Mouse (Mus musculus): ENCODE measurements around the gene P2rx5. TPM values are rescaled to one million over a fixed set of nuclear protein-coding genes. Genes with fewer than 3 reads are reported as not detected.
A peak's percentile ranks its signal among the peaks of the same experiment; 100 is the strongest.

Gene P2rx5
- total and polyA plus RNA-seq, 3 experiments, result 0.04 to 0.25 TPM; not detected in 1

GRCm38 (mm10) chr11:73132999-73133398 is 27.2 kb upstream of the P2rx5 start:
- 0 out of 4 replicates have a peak overlapping the region, but pooled peaks of 1 of the 2 experiments have one; percentile 32 for H3K4me3 ChIP-seq (ENCODE audit: control insufficient read depth in 1 of 2, insufficient read depth in 1 of 2, low read depth in 2 of 2, low read length in 2 of 2)
- H3K9ac ChIP-seq (ENCODE audit: control insufficient read depth, low read depth, low read length, poor library complexity, severe bottlenecking), result no peak overlapping the region
- no peak overlapping the region for H3K27ac ChIP-seq (ENCODE audit: control insufficient read depth, low read depth, low read length)
- H3K27me3 ChIP-seq (ENCODE audit: control insufficient read depth in 1 of 2, insufficient read depth in 2 of 2, low read length in 2 of 2), result no peaks in the 10 kb centered on the region
- TF ChIP-seq MEF2A (IDR thresholded peaks at IDR 0.05; ENCODE audit: extremely low read depth, insufficient replicate concordance, low read depth, low read length, poor library complexity, severe bottlenecking) (no peak), SIN3A (IDR thresholded peaks at IDR 0.05; ENCODE audit: low read length) (peak; percentile 40; the same call in 1 of the 2 replicates), MAZ (IDR thresholded peaks at IDR 0.05; ENCODE audit: low read depth, low read length) (no peak), POLR2AphosphoS2 (IDR thresholded peaks at IDR 0.05; ENCODE audit: low read length) (peak; percentile 14; the same call in 1 of the 2 replicates), MXI1 (IDR thresholded peaks at IDR 0.05; ENCODE audit: low read depth, low read length) (peak; percentile 39; the same call in 1 of the 2 replicates), JUND (IDR thresholded peaks at IDR 0.05; ENCODE audit: low read depth, low read length) (no peak)
- peaks cover 0 to 45% of the 10 kb centered on the region in 2 experiments; a peak in 3 of 4 replicates for H3K36me3 ChIP-seq (ENCODE audit: control insufficient read depth in 1 of 2, insufficient read depth in 2 of 2, low read length in 2 of 2)
- H3K79me2 ChIP-seq (ENCODE audit: control insufficient read depth, insufficient read depth, low read length, poor library complexity), result peaks cover 57% of the 10 kb centered on the region
- H3K9me3 ChIP-seq (replicated peaks; ENCODE audit: insufficient read depth, low read length), result no peaks in the 10 kb centered on the region
- H3K4me1 ChIP-seq (ENCODE audit: control insufficient read depth in 1 of 2, insufficient read depth in 2 of 2, low read length in 2 of 2), result peaks cover 8 to 40% of the 10 kb centered on the region in 2 experiments
- no peak for DNase-seq (ENCODE audit: low read depth, low spot score)

- no peaks in the 10 kb centered on the region for H3K9me3 ChIP-seq (replicated peaks; ENCODE audit: insufficient read depth, low read length)
- H3K36me3 ChIP-seq (ENCODE audit: control insufficient read depth in 1 of 2, insufficient read depth in 2 of 2, low read length in 2 of 2), result peaks cover 0 to 45% of the 10 kb centered on the region in 2 experiments; a peak in 3 of 4 replicates
- peak overlapping the region; percentile 19; the same call in 1 of the 2 replicates for H3K9ac ChIP-seq (ENCODE audit: control insufficient read depth, low read depth, low read length, poor library complexity, severe bottlenecking)
- peak overlapping the region; percentile 24 to 97; a peak in 3 of 4 replicates for H3K4me3 ChIP-seq (ENCODE audit: control insufficient read depth in 1 of 2, insufficient read depth in 1 of 2, low read depth in 2 of 2, low read length in 2 of 2)
- no peak for DNase-seq (ENCODE audit: low read depth, low spot score)
- H3K79me2 ChIP-seq (ENCODE audit: control insufficient read depth, insufficient read depth, low read length, poor library complexity), result peaks cover 58% of the 10 kb centered on the region
- no peak overlapping the region for H3K27ac ChIP-seq (ENCODE audit: control insufficient read depth, low read depth, low read length)
- H3K27me3 ChIP-seq (ENCODE audit: control insufficient read depth in 1 of 2, insufficient read depth in 2 of 2, low read length in 2 of 2), result no peaks in the 10 kb centered on the region
- TF ChIP-seq EP300 (IDR thresholded peaks at IDR 0.05; ENCODE audit: low read depth in 1 of 2, low read length in 2 of 2), result no peak
- no peak for TF ChIP-seq CHD1 (IDR thresholded peaks at IDR 0.05; ENCODE audit: low read depth, low read length)
- TF ChIP-seq TAL1 (IDR thresholded peaks at IDR 0.05; ENCODE audit: low read length), result no peak
- TF ChIP-seq MAZ (IDR thresholded peaks at IDR 0.05; ENCODE audit: low read depth, low read length), result no peak
- no peak for TF ChIP-seq GATA1 (IDR thresholded peaks at IDR 0.05; ENCODE audit: low read depth, low read length)
- TF ChIP-seq GABPA (IDR thresholded peaks at IDR 0.05; ENCODE audit: low read depth, low read length), result no peak
- H3K4me1 ChIP-seq (ENCODE audit: control insufficient read depth in 1 of 2, insufficient read depth in 2 of 2, low read length in 2 of 2), result peaks cover 8 to 45% of the 10 kb centered on the region in 2 experiments
Measured at GRCm38 (mm10) chr11:73134222-73134621, 26.0 kb upstream of the P2rx5 start.

DNA sequence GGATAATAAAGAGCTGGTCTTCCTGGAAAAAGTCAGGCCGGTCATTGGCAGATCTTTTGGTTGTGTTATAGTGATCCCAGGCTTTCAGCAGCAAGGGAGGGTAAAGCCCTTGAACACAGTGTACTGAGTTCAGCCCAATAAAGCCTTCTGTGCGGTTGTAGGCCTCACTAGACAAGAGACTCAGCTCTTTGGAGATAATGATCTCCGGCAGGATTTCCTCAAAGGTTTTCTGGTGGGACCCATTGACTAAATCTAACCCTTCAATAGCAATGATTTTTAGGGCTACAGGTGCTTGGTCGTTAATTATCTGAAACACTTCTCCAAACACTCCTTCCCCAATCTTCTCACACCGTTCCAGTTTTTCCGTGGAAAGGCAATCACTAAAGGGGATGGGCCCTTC is 23.6 kb upstream of the P2rx5 start:
- Histone ChIP-seq H3K9ac (ENCODE audit: control insufficient read depth, low read depth, low read length, poor library complexity, severe bottlenecking) (peak overlapping the region; percentile 97), H3K27me3 (ENCODE audit: control insufficient read depth in 1 of 2, insufficient read depth in 2 of 2, low read length in 2 of 2) (no peaks in the 10 kb centered on the region), H3K27ac (ENCODE audit: control insufficient read depth, low read depth, low read length) (no peak overlapping the region), H3K9me3 (replicated peaks; ENCODE audit: insufficient read depth, low read length) (no peaks in the 10 kb centered on the region), H3K4me1 (ENCODE audit: control insufficient read depth in 1 of 2, insufficient read depth in 2 of 2, low read length in 2 of 2) (peaks cover 7 to 45% of the 10 kb centered on the region in 2 experiments), H3K4me3 (ENCODE audit: control insufficient read depth in 1 of 2, insufficient read depth in 1 of 2, low read depth in 2 of 2, low read length in 2 of 2) (peak overlapping the region; percentile 87 to 97), H3K36me3 (ENCODE audit: control insufficient read depth in 1 of 2, insufficient read depth in 2 of 2, low read length in 2 of 2) (peaks cover 0 to 44% of the 10 kb centered on the region in 2 experiments; a peak in 3 of 4 replicates), H3K79me2 (ENCODE audit: control insufficient read depth, insufficient read depth, low read length, poor library complexity) (peaks cover 58% of the 10 kb centered on the region)
- peak; percentile 43 for DNase-seq (ENCODE audit: low read depth, low spot score)
- peak; percentile 69 for TF ChIP-seq GATA1 (IDR thresholded peaks at IDR 0.05; ENCODE audit: low read depth, low read length)
- TF ChIP-seq SIN3A (IDR thresholded peaks at IDR 0.05; ENCODE audit: low read length), result no peak
- 0 out of 2 replicates have a peak, but pooled peaks have one; percentile 28 for TF ChIP-seq RCOR1 (IDR thresholded peaks at IDR 0.05; ENCODE audit: low read depth, low read length)

All from MEL (cell line).